Mouse (Mus musculus) MEL (cell line): ENCODE results near the gene Tdrkh. TPM values are rescaled to one million over a fixed set of nuclear protein-coding genes. Genes with fewer than 3 reads are reported as not detected.

Source experiments
- DNase-seq: peaks from one replicate; pipeline ENCODE4 v3.0.0; 2011; ENCODE audit warnings: low read depth, low spot score
- H3K27ac ChIP-seq: 2 replicates; pipeline ENCODE4 v1.5.1; 2012; ENCODE audit warnings: low read depth, mild to moderate bottlenecking, control low read depth, low read length, moderate library complexity; ENCODE audit not compliant: control insufficient read depth
- H3K27me3 ChIP-seq, 2 experiments: fragments of 150-350 bp in 1 of 2; sonication (generic) in 1 of 2; 2 replicates each; pipeline ENCODE4 v1.6.1; 2012; ENCODE audit warnings: low read length in 2 of 2, mild to moderate bottlenecking in 2 of 2, improper control_type of control experiment in 1 of 2, moderate library complexity in 1 of 2; ENCODE audit not compliant: insufficient read depth in 2 of 2, control insufficient read depth in 1 of 2
- H3K36me3 ChIP-seq, 2 experiments: 2 replicates each; pipeline ENCODE4 v1.6.1; 2012 to 2014; ENCODE audit warnings: low read length in 2 of 2, improper control_type of control experiment in 1 of 2, inconsistent platforms in 1 of 2, mild to moderate bottlenecking in 1 of 2; ENCODE audit not compliant: insufficient read depth in 2 of 2, control insufficient read depth in 1 of 2
- H3K4me1 ChIP-seq, 2 experiments: fragments of 150-350 bp in 1 of 2; sonication (generic) in 1 of 2; 2 replicates each; pipeline ENCODE4 v1.6.1; 2012; ENCODE audit warnings: low read length in 2 of 2, improper control_type of control experiment in 1 of 2, mild to moderate bottlenecking in 1 of 2; ENCODE audit not compliant: insufficient read depth in 2 of 2, control insufficient read depth in 1 of 2
- H3K4me3 ChIP-seq, 2 experiments: fragments of 150-350 bp in 1 of 2; sonication (generic) in 1 of 2; 2 replicates each; pipeline ENCODE4 v1.5.1; 2012; ENCODE audit warnings: low read depth in 2 of 2, low read length in 2 of 2, mild to moderate bottlenecking in 2 of 2, moderate library complexity in 2 of 2, control low read depth in 1 of 2, improper control_type of control experiment in 1 of 2; ENCODE audit not compliant: control insufficient read depth in 1 of 2, insufficient read depth in 1 of 2
- H3K79me2 ChIP-seq: 2 replicates; pipeline ENCODE4 v1.6.1; 2012; ENCODE audit warnings: mild to moderate bottlenecking, low read length, moderate library complexity; ENCODE audit not compliant: control insufficient read depth, poor library complexity, insufficient read depth
- H3K9ac ChIP-seq: 2 replicates; pipeline ENCODE4 v1.6.1; 2012; ENCODE audit warnings: low read depth, mild to moderate bottlenecking, control low read depth, low read length, moderate library complexity; ENCODE audit not compliant: control insufficient read depth, poor library complexity, severe bottlenecking
- H3K9me3 ChIP-seq: fragments of 150-350 bp; sonication (generic); replicated peaks from 2 replicates; pipeline ENCODE4 v1.6.1; 2012; ENCODE audit warnings: mild to moderate bottlenecking, low read length, improper control_type of control experiment, moderate library complexity; ENCODE audit not compliant: insufficient read depth
- BHLHE40 ChIP-seq: IDR thresholded peaks from 2 replicates; pipeline ENCODE4 v1.6.1; 2012; ENCODE audit warnings: low read depth, mild to moderate bottlenecking, inconsistent platforms, low read length, improper control_type of control experiment, borderline replicate concordance
- CHD1 ChIP-seq: IDR thresholded peaks from 2 replicates; pipeline ENCODE4 v1.6.1; 2012; ENCODE audit warnings: low read depth, mild to moderate bottlenecking, inconsistent platforms, low read length, improper control_type of control experiment
- E2F4 ChIP-seq: IDR thresholded peaks from 2 replicates; pipeline ENCODE4 v1.6.1; 2011; ENCODE audit warnings: low read depth, low read length, improper control_type of control experiment, borderline replicate concordance
- ELF1 ChIP-seq: IDR thresholded peaks from 2 replicates; pipeline ENCODE4 v1.6.1; 2014; ENCODE audit warnings: low read depth, mild to moderate bottlenecking, inconsistent platforms, low read length, improper control_type of control experiment, moderate library complexity
- EP300 ChIP-seq, 2 experiments: IDR thresholded peaks; 2 replicates each; pipeline ENCODE4 v1.6.1; 2011; ENCODE audit warnings: improper control_type of control experiment in 2 of 2, low read length in 2 of 2, low read depth in 1 of 2, mild to moderate bottlenecking in 1 of 2
- ETS1 ChIP-seq: IDR thresholded peaks from 2 replicates; pipeline ENCODE4 v1.6.1; 2012; ENCODE audit warnings: low read depth, mild to moderate bottlenecking, inconsistent platforms, low read length, improper control_type of control experiment, moderate library complexity
- GABPA ChIP-seq: IDR thresholded peaks from 2 replicates; pipeline ENCODE4 v1.6.1; 2012; ENCODE audit warnings: low read depth, mild to moderate bottlenecking, inconsistent platforms, low read length, improper control_type of control experiment, moderate library complexity
- GATA1 ChIP-seq: IDR thresholded peaks from 2 replicates; pipeline ENCODE4 v1.6.1; 2011; ENCODE audit warnings: low read depth, low read length, improper control_type of control experiment
- HCFC1 ChIP-seq: IDR thresholded peaks from 2 replicates; pipeline ENCODE4 v1.6.1; 2012; ENCODE audit warnings: low read depth, mild to moderate bottlenecking, inconsistent platforms, low read length, improper control_type of control experiment, moderate library complexity
- MAX ChIP-seq: IDR thresholded peaks from 2 replicates; pipeline ENCODE4 v1.6.1; 2011; ENCODE audit warnings: low read length, improper control_type of control experiment
- MYB ChIP-seq: IDR thresholded peaks from 2 replicates; pipeline ENCODE4 v1.6.1; 2011; ENCODE audit warnings: mild to moderate bottlenecking, low read depth, low read length, improper control_type of control experiment
- MYC ChIP-seq: IDR thresholded peaks from 2 replicates; pipeline ENCODE4 v1.6.1; 2011; ENCODE audit warnings: low read depth, mild to moderate bottlenecking, low read length, improper control_type of control experiment, moderate library complexity
- POLR2A ChIP-seq, 2 experiments: IDR thresholded peaks; 2 replicates each; pipeline ENCODE4 v1.6.1; 2011 to 2012; ENCODE audit warnings: low read length in 2 of 2, mild to moderate bottlenecking in 2 of 2, control low read depth in 1 of 2, improper control_type of control experiment in 1 of 2, low read depth in 1 of 2, moderate library complexity in 1 of 2; ENCODE audit not compliant: control insufficient read depth in 1 of 2, insufficient read depth in 1 of 2, poor library complexity in 1 of 2
- POLR2AphosphoS2 ChIP-seq: IDR thresholded peaks from 2 replicates; pipeline ENCODE4 v1.6.1; 2011; ENCODE audit warnings: low read length, improper control_type of control experiment
- POLR2AphosphoS5 ChIP-seq: IDR thresholded peaks from 2 replicates; pipeline ENCODE4 v1.6.1; 2012; ENCODE audit warnings: low read depth, borderline replicate concordance, mild to moderate bottlenecking, inconsistent platforms, low read length, moderate library complexity, mixed read lengths
- RAD21 ChIP-seq: IDR thresholded peaks from 2 replicates; pipeline ENCODE4 v1.6.1; 2011; ENCODE audit warnings: mild to moderate bottlenecking, low read depth, low read length, improper control_type of control experiment
- SIN3A ChIP-seq: IDR thresholded peaks from 2 replicates; pipeline ENCODE4 v1.6.1; 2012; ENCODE audit warnings: low read length, improper control_type of control experiment, inconsistent platforms
- TAL1 ChIP-seq: IDR thresholded peaks from 2 replicates; pipeline ENCODE4 v1.6.1; 2012; ENCODE audit warnings: mild to moderate bottlenecking, inconsistent platforms, low read length, moderate library complexity, mixed read lengths
- TBP ChIP-seq: IDR thresholded peaks from 2 replicates; pipeline ENCODE4 v1.8.0; 2011; ENCODE audit warnings: low read depth, low read length, improper control_type of control experiment
- TCF12 ChIP-seq: IDR thresholded peaks from 2 replicates; pipeline ENCODE4 v1.6.1; 2014; ENCODE audit warnings: low read depth, mild to moderate bottlenecking, inconsistent platforms, low read length, improper control_type of control experiment, moderate library complexity
- USF1 ChIP-seq: IDR thresholded peaks from 2 replicates; pipeline ENCODE4 v1.6.1; 2014; ENCODE audit warnings: low read depth, mild to moderate bottlenecking, inconsistent platforms, low read length, improper control_type of control experiment, moderate library complexity
- ZC3H11A ChIP-seq: IDR thresholded peaks from 2 replicates; pipeline ENCODE4 v1.6.1; 2012; ENCODE audit warnings: low read depth, mild to moderate bottlenecking, inconsistent platforms, low read length, improper control_type of control experiment
- ZKSCAN1 ChIP-seq: IDR thresholded peaks from 2 replicates; pipeline ENCODE4 v1.6.1; 2012; ENCODE audit warnings: low read depth, mild to moderate bottlenecking, inconsistent platforms, low read length, improper control_type of control experiment, moderate library complexity
- ZMIZ1 ChIP-seq: IDR thresholded peaks from 2 replicates; pipeline ENCODE4 v1.6.1; 2012; ENCODE audit warnings: low read depth, mild to moderate bottlenecking, inconsistent platforms, low read length, improper control_type of control experiment, moderate library complexity
- polyA plus RNA-seq, 2 experiments: library from polyadenylated mRNA; stranded (reverse) in 1 of 2; unstranded in 1 of 2; fragments of >175 nt in 1 of 2; fragments of >200 nt in 1 of 2; gene quantifications; 2 replicates each; pipeline versions ENCODE4 v1.2.1 to v1.2.4; 2012; ENCODE audit warnings: low replicate concordance in 2 of 2, low read depth in 1 of 2; ENCODE audit not compliant: insufficient read length in 2 of 2, insufficient read depth in 1 of 2, missing spikeins in 1 of 2
- total RNA-seq: library from RNA; depleted of rRNA; stranded (reverse); fragments of 300-350 nt; gene quantifications from 2 replicates; pipeline ENCODE4 v1.2.3, GENCODE M21; 2012

Gene Tdrkh
- total and polyA plus RNA-seq, 3 experiments: not detected

DNA sequence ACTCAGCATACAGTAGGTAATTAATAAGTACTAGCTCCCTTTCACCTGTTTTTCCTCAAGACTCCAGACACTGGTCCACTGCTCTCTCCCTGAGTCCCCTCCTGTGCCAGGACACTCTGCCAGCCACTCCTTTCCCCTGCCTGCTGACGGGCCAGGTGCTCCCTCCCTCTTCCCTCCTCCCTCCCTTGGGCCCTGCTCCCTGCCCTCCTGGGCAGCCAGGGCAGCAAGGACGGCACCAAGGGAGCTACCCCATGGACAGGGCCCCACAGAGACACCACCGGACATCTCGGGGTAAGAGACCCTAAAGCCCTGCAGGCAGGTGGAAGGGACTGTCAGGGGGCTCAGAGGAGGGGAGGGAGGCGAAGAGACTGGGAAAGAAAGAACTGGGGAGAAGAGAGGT lies 40.4 kb upstream of the Tdrkh start, which contains the start of gene Rorc:
Rorc (plus strand) TSS at position 154 of the 400 bp plus-strand sequence.
- Histone ChIP-seq H3K9me3 (no peaks in the 10 kb centered on the region), H3K4me3 (no peak within 1 kb of the TSS), H3K36me3 (peaks cover 0 to 6% of the 10 kb centered on the region in 2 experiments; a peak in 2 of 4 replicates), H3K79me2 (no peaks in the 10 kb centered on the region), H3K27me3 (no peaks in the 10 kb centered on the region), H3K27ac (no peak within 1 kb of the TSS), H3K4me1 (peaks cover 0 to 4% of the 10 kb centered on the region in 2 experiments; a peak in 3 of 4 replicates), H3K9ac (no peak within 1 kb of the TSS)
- DNase-seq: no peak
- TF ChIP-seq EP300 (IDR thresholded peaks at IDR 0.05; ENCODE audit: low read depth in 1 of 2, low read length in 2 of 2): no peak
- TF ChIP-seq USF1: no peak
- no peak for TF ChIP-seq GABPA
- TF ChIP-seq POLR2AphosphoS2: no peak
- no peak for TF ChIP-seq E2F4
- no peak for TF ChIP-seq RAD21
- no peak for TF ChIP-seq ZMIZ1

DNA sequence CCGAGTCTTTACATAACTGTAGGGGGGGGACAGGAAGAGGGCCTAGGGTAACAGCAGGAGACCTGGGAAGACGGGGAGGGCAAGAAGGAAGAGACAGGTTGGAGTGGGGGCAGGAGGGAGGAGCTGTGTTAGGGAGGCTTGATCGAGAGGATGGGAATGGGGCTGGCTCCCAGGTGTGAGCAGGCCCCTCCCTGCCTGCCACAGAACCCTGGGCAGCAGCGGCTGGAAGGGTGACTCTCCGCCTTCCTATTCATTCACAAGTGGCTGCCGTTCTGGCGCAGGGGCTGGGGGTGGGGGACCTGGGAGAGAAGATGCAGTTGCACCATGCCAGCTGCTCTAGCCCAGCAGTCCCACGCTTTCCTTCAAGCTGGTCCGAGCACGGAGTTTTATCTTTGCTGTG lies 40.0 kb upstream of the Tdrkh start:
- Histone ChIP-seq H3K79me2 (no peaks in the 10 kb centered on the region), H3K4me3 (no peak overlapping the region), H3K27me3 (no peaks in the 10 kb centered on the region), H3K9me3 (no peaks in the 10 kb centered on the region), H3K36me3 (peaks cover 0 to 6% of the 10 kb centered on the region in 2 experiments; a peak in 2 of 4 replicates), H3K27ac (no peak overlapping the region), H3K9ac (no peak overlapping the region), H3K4me1 (peaks cover 0 to 4% of the 10 kb centered on the region in 2 experiments; a peak in 3 of 4 replicates)
- no peak for DNase-seq
- no peak for TF ChIP-seq HCFC1
- no peak for TF ChIP-seq MYC
- no peak for TF ChIP-seq POLR2A (IDR thresholded peaks at IDR 0.05; ENCODE audit: control insufficient read depth in 1 of 2, insufficient read depth in 1 of 2, low read depth in 1 of 2, low read length in 2 of 2, poor library complexity in 1 of 2)
- no peak for TF ChIP-seq POLR2AphosphoS2
- no peak for TF ChIP-seq GATA1
- no peak for TF ChIP-seq TBP
- no peak for TF ChIP-seq TCF12
- no peak for TF ChIP-seq ZMIZ1
- TF ChIP-seq ZKSCAN1: no peak
- TF ChIP-seq BHLHE40: no peak
- TF ChIP-seq MAX: no peak
- TF ChIP-seq ZC3H11A: no peak
- TF ChIP-seq SIN3A: no peak
- no peak for TF ChIP-seq ELF1
- TF ChIP-seq CHD1: no peak
- TF ChIP-seq TAL1: no peak
- no peak for TF ChIP-seq EP300 (IDR thresholded peaks at IDR 0.05; ENCODE audit: low read depth in 1 of 2, low read length in 2 of 2)
- TF ChIP-seq ETS1: no peak
- TF ChIP-seq MYB: no peak
- no peak for TF ChIP-seq POLR2AphosphoS5
